Mouse (Mus musculus) layer of hippocampus, adult 9-10 months (tissue): Measurements from ENCODE around the gene Nol6.
"Not testable (repeated sequence)": the region's sequence is repeated elsewhere in the genome, so short reads cannot be mapped to it uniquely, and the experiment has no call there.

Experiments used
- DNase-seq: peaks from one replicate; pipeline ENCODE4 v3.0.0; 2022; ENCODE audit warnings: low spot score

Nol6 gene

DNA sequence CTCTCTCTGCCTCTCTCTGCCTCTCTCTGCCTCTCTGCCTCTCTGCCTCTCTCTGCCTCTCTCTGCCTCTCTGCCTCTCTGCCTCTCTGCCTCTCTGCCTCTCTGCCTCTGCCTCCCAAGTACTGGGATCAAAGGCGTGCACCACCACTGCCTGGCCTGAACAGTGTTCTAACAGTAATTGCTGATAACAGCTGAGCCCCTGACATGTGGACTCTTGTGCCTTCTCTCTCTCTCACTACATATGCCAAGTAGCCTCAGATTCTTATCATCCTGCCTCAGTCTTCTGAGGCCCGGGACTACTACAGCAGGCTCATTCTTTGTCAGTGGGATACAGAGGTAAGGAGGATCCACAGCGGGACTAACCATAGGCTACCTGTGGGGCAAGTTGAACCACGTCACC, 41.5 kb downstream of the Nol6 start:
- not testable (repeated sequence) for DNase-seq

DNA sequence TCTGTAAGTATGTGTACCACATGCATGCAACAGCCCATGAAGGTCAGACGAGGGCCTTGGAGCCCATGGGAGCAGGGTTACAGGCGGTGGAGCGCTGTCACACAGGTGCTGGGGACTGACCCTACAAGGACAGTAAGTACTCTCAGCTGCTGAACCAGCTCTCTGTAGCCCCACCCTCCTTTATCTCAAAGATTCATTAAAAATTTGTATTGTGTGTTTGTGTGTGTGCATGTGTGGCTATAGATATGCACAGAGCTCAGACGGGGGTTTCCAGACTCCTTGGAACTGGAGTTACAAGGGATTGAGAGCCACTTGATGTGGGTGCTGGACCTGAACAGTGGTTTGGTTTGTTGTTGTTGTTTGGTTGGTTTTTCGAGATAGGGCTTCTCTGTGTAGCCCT, 42.5 kb downstream of the Nol6 start:
- no peak for DNase-seq

DNA sequence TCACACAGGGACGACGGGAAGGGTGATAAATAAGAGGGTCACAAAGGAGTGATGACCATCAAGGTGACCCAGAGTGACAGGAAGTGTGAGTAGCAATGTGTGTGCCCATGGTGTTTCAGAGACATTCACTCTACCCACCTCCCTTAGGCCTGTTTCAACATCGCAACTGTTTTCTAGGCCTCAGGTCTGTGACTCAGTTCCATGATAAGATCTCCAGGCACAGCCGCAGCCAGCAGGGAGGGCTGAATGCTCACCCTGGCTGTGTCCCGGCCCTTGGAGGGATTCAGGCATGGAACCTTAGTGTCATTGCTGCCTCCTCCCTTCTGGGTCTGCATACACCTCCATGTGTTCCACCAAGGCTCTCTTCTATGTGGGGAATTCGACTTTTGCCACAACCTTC, 45.5 kb downstream of the Nol6 start:
- DNase-seq = no peak

DNA sequence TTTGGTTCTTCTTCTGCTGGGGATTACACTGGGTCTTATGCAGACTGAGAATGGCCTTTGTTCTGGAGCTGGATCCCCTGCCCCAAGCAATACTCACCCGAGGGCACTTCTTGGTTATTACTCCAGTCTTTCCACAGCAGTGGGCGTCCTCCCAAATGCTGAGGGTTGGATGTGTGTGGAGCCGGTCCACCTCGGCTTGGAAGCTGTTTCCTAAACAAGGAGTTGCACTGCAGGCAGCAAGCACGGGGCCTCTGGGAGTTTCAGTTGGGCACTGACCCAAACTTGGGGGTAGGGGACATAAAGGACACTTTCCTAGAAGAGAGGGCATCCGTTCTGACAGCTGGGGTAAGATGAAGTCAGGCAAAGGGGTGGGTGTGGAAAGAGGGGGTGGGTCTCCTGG, 49.8 kb downstream of the Nol6 start:
- no peak for DNase-seq

DNA sequence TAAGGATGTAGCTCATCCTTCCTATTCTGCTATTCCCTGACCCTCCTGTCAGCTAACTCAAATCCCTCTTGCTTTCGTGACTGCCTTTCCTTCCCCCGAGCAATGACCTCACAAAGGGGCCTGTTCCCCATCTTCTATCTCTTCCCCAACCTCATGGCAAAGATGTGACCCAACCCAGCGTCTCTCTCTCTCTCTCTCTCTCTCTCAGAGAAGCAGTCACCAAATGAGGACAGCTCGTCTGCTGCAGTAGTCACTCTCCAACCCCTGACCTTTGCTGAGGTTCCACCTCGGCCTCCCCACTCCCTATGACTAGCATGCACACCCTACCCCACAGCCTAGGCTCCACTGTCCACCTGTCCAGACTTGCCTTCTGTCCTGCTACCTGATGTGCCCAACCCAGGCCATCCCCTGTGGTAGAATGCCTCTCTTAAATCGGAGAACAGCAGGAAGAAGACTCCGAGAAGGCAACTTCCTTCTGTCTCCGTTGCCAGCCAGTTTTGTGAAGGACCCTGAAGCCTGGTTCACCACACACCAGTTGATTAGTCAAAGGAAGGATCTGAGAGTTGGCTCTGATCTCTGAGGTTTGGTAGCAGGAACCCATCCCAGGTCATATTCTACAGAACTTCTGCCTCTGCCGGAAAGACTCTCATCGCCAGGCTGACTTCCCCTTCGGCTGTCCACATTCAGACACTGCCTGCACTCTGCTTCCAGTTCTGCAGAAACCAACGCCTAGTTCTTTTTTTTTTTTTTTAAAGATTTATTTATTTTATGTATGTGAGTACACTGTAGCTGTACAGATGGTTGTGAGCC, 51.0 kb downstream of the Nol6 start:
- no peak for DNase-seq

DNA sequence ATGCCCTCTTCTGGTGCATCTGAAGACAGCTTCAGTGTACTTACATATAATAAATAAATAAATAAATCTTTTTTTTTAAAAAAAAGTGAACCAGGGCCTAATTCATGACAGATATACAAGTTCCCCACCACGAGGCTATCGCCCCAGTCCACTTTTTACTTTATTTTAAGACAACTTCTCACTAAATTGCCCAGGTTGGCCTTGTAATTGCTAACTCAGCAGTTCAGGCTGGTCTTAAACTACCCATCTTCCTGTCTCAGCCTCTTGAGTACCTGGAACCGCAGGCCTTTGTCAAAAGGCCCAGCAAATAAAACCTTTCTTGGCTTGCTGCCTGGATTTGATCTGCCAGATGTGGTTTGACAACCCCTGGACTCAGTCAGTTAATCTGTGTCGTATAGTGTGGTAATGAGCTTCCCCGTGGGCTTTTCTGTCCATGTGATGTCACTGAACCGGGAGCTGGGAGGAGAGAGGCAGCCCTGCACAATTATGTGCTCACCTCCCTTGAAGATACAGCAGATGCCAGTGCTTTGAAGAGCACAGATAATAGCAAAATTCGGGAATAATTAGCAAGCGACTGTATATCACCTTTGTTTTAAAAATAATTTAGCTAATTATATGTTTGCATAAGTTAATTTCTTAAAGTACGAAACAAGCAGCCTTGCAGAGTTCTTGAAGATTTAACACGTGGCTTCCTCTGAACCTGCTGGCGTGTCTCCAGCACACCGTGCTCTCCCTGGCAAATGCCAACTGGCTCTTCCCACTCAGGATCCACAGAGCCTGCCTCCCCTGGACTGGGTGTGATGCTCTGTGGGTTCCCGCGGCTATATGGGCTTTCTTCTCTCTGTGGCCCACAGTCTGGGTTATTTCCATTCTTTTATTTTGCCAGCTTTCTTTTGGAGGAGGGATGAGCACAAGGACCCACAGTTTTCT, 52.5 kb downstream of the Nol6 start:
- no peak for DNase-seq

DNA sequence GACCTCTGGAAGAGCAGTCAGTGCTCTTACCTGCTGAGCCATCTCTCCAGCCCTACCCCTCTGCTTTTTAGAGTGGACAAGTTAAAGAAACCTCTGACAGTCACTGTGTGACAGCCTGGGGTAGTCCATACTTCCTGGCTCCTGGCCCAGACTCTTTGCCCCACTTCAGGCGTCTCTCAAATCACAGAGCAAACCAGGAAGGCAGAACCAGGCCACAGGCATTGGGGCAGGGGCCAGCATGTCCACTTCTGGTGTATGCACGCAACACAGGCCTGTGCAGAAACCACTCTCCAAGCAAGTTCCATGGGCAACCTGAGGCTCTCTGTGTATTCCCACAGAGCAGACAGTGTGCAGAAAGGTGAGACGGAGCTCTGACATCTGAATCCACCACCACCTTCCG, 59.1 kb downstream of the Nol6 start:
- DNase-seq = no peak
